Mouse (Mus musculus) left cerebral cortex, postnatal 36 days (tissue): ENCODE results near the gene Shkbp1. TPM values are rescaled to one million over a fixed set of nuclear protein-coding genes. Genes with fewer than 3 reads are reported as not detected.

Experiments used
- DNase-seq, 2 experiments: peaks; one replicate each; pipeline ENCODE4 v3.0.0; 2021 to 2022; ENCODE audit warnings: low spot score in 2 of 2, mixed read lengths in 1 of 2
- intact Hi-C: fragments of 180-260 bp; cut with DNase I; formaldehyde crosslinking; loops from one replicate; pipeline ENCODE4 v1.15.1; 2025
- total RNA-seq, 2 experiments: library from RNA; stranded (reverse); gene quantifications; 2 replicates each; pipeline ENCODE4 v1.2.3; 2021

The Shkbp1 gene
- total RNA-seq = 10 to 100 TPM; 12.4 to 35.7 TPM

GRCm38 (mm10) chr7:27355745-27356240 is at the start of gene Shkbp1:
Gene Shkbp1, minus strand, starts transcription at chr7:27356019.
- intact Hi-C loops = no loop called here
- DNase-seq = peak; percentile 84 to 87

GRCm38 (mm10) chr7:27404203-27404942 is 48.6 kb upstream of the Shkbp1 start:
- intact Hi-C loops = no loop called here
- no peak for DNase-seq

GRCm38 (mm10) chr7:27402675-27403074 is 46.9 kb upstream of the Shkbp1 start:
- intact Hi-C loops = no loop called here
- peak; percentile 72 to 74 for DNase-seq

- DNase-seq = no peak
- intact Hi-C loops = no loop called here
Observed at GRCm38 (mm10) chr7:27400545-27400944, 44.7 kb upstream of the Shkbp1 start.

GRCm38 (mm10) chr7:27397048-27397949 is 41.5 kb upstream of the Shkbp1 start:
- DNase-seq = peak; percentile 57 to 66
- intact Hi-C loops = loop anchor here (2.0 kb wide), 1 partner anchor 50 kb away; the partner anchor contains the start of genes Blvrb and Sptbn4

- DNase-seq = peak in 1 of 2 experiments; percentile 60
- intact Hi-C loops = loop anchor here (1.0 to 2.0 kb wide), 2 partner anchors 50 to 57 kb away; partner anchors contain the start of genes Blvrb and Sptbn4
Observed at GRCm38 (mm10) chr7:27396184-27397047, 40.6 kb upstream of the Shkbp1 start.

- DNase-seq = peak; percentile 48 to 49
- intact Hi-C loops = loop anchor here (1.0 to 2.0 kb wide), 2 partner anchors 51 to 56 kb away; partner anchors contain the start of genes Blvrb and Sptbn4
Observed at GRCm38 (mm10) chr7:27395521-27396183, 39.8 kb upstream of the Shkbp1 start.

- intact Hi-C loops = no loop called here
Observed at GRCm38 (mm10) chr7:27391416-27391815, 35.6 kb upstream of the Shkbp1 start.

GRCm38 (mm10) chr7:27389213-27389612 is 33.4 kb upstream of the Shkbp1 start:
- no peak for DNase-seq
- intact Hi-C loops = no loop called here

More at GRCm38 (mm10) chr7:27391416-27391815, 35.6 kb upstream of the Shkbp1 start:
- DNase-seq = no peak

- no peak for DNase-seq
- intact Hi-C loops = loop anchor here (5.0 kb wide), 1 partner anchor 47 kb away; the partner anchor contains the start of gene Ltbp4
Observed at GRCm38 (mm10) chr7:27384731-27385130, 28.9 kb upstream of the Shkbp1 start.

GRCm38 (mm10) chr7:27384134-27384533 is 28.3 kb upstream of the Shkbp1 start:
- intact Hi-C loops = loop anchor here (5.0 kb wide), 1 partner anchor 47 kb away; the partner anchor contains the start of gene Ltbp4
- DNase-seq = no peak

GRCm38 (mm10) chr7:27383233-27383632 is 27.4 kb upstream of the Shkbp1 start:
- no peak for DNase-seq
- intact Hi-C loops = loop anchor here (5.0 kb wide), 1 partner anchor 46 kb away; the partner anchor contains the start of gene Ltbp4

GRCm38 (mm10) chr7:27381560-27381959 is 25.7 kb upstream of the Shkbp1 start:
- intact Hi-C loops = loop anchor here (5.0 kb wide), 1 partner anchor 44 kb away; the partner anchor contains the start of gene Ltbp4
- no peak for DNase-seq

- intact Hi-C loops = loop anchor here (5.0 kb wide), 1 partner anchor 44 kb away; the partner anchor contains the start of gene Ltbp4
- no peak for DNase-seq
Observed at GRCm38 (mm10) chr7:27381009-27381408, 25.2 kb upstream of the Shkbp1 start.

- intact Hi-C loops = loop anchor here (5.0 kb wide), 1 partner anchor 43 kb away; the partner anchor contains the start of gene Ltbp4
- no peak for DNase-seq
Observed at GRCm38 (mm10) chr7:27379836-27380235, 24.0 kb upstream of the Shkbp1 start.

- DNase-seq = no peak
- intact Hi-C loops = no loop called here
Observed at GRCm38 (mm10) chr7:27378431-27378830, 22.6 kb upstream of the Shkbp1 start.

GRCm38 (mm10) chr7:27375274-27375673 is 19.5 kb upstream of the Shkbp1 start:
- peak in 1 of 2 experiments; percentile 72 for DNase-seq
- intact Hi-C loops = no loop called here
